Mouse (Mus musculus): Measurements from ENCODE around the gene Olfr763. TPM values are rescaled to one million over a fixed set of nuclear protein-coding genes. Genes with fewer than 3 reads are reported as not detected.
"Not testable (repeated sequence)": the region's sequence is repeated elsewhere in the genome, so short reads cannot be mapped to it uniquely, and the experiment has no call there.

Olfr763 gene
- polyA plus RNA-seq, 1 experiment from 2014 or later = not detected

GRCm38 (mm10) chr10:129014477-129014876 lies 3.9 kb downstream of the Olfr763 start:
- no peaks in the 10 kb centered on the region for H3K27me3 ChIP-seq (replicated peaks; ENCODE audit: control insufficient read depth, insufficient read depth, low read length)
- H3K27ac ChIP-seq (ENCODE audit: low read depth, low read length) = no peak overlapping the region
- ATAC-seq (replicated peaks; ENCODE audit: low FRiP score) (no peak), DNase-seq (ENCODE audit: low spot score) (no peak)
- H3K9ac ChIP-seq (ENCODE audit: low read depth, low read length) = no peak overlapping the region
- H3K4me3 ChIP-seq (ENCODE audit: low read depth, low read length) = no peak overlapping the region
- H3K9me3 ChIP-seq (ENCODE audit: control insufficient read depth, low read length) = no peaks in the 10 kb centered on the region
- no peaks in the 10 kb centered on the region for H3K36me3 ChIP-seq (ENCODE audit: control insufficient read depth, insufficient read depth, low read length)
- H3K4me1 ChIP-seq (replicated peaks; ENCODE audit: control insufficient read depth, insufficient read depth, low read length) = no peaks in the 10 kb centered on the region
- H3K4me2 ChIP-seq = no peak overlapping the region

DNA sequence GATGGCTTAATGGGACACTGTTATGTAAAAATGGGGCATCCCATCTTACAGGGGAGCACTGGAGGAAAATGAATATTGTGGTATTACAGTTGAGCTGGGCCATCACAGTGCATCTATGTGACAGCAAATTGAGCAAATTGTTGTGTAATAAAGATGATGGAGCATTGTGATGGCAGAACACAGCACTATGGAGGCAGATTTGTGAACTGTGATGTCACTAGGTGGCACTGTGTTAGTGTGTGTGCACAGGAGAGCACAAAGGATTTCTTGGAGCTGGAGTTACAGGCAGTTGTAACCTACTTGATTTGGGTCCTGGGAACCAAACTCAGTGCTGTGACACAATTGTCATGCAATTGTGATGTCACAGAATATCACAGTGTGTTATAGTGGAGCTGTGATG lies 12.7 kb downstream of the Olfr763 start:
- Histone ChIP-seq H3K4me2 (no peak overlapping the region), H3K27me3 (replicated peaks; ENCODE audit: control insufficient read depth, insufficient read depth, low read length) (no peaks in the 10 kb centered on the region), H3K4me3 (ENCODE audit: low read depth, low read length) (no peak overlapping the region), H3K27ac (ENCODE audit: low read depth, low read length) (no peak overlapping the region), H3K9me3 (ENCODE audit: control insufficient read depth, low read length) (no peaks in the 10 kb centered on the region), H3K4me1 (replicated peaks; ENCODE audit: control insufficient read depth, insufficient read depth, low read length) (no peaks in the 10 kb centered on the region), H3K9ac (ENCODE audit: low read depth, low read length) (no peak overlapping the region), H3K36me3 (ENCODE audit: control insufficient read depth, insufficient read depth, low read length) (no peaks in the 10 kb centered on the region)
- DNase-seq (ENCODE audit: low spot score) (no peak), ATAC-seq (replicated peaks; ENCODE audit: low FRiP score) (peak; percentile 39; the same call in 1 of the 2 replicates)

DNA sequence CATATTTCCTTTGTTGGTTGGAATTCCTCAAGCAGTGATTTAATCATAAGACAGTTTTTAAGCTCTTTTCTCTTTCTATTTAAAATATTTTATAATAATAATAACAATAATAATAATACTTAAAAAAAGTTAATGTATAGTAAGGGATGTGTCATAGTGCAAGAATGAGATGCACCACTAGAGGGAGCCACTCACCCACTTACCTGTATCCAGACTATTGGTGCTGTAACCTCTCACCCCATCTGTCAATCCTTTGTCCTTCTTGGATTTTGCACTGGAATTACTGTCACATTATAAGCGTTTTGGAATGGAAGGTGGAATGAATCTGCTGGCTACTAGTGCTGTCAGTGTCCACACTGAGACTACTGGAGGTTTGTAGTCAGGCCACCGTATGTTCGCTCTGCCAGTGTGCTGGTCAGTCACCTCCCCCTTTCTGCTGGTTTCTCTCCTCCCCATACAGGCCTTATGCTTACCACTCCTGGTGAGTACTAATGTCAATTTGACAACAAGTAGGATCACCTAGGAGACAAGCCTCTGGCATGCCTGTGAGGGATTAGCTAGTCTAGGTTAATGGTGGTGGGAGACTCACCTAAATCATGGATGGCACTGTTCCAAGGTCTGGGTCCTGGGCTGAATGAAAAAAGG lies 15.5 kb downstream of the Olfr763 start:
- WGBS = 59% methylated on average over 3 of the region's 3 CpGs
- H3K36me3 ChIP-seq (ENCODE audit: control insufficient read depth, insufficient read depth, low read length) = no peaks in the 10 kb centered on the region
- peak; percentile 64; the same call in 1 of the 2 replicates for ATAC-seq (replicated peaks; ENCODE audit: low FRiP score)
- no peak overlapping the region for H3K27ac ChIP-seq (ENCODE audit: low read depth, low read length)
- H3K9ac ChIP-seq (ENCODE audit: low read depth, low read length) = no peak overlapping the region
- no peaks in the 10 kb centered on the region for H3K27me3 ChIP-seq (replicated peaks; ENCODE audit: control insufficient read depth, insufficient read depth, low read length)
- H3K4me2 ChIP-seq = no peak overlapping the region
- no peaks in the 10 kb centered on the region for H3K4me1 ChIP-seq (replicated peaks; ENCODE audit: control insufficient read depth, insufficient read depth, low read length)
- no peak overlapping the region for H3K4me3 ChIP-seq (ENCODE audit: low read depth, low read length)
- no peak for DNase-seq (ENCODE audit: low spot score)
- no peaks in the 10 kb centered on the region for H3K9me3 ChIP-seq (ENCODE audit: control insufficient read depth, low read length)

DNA sequence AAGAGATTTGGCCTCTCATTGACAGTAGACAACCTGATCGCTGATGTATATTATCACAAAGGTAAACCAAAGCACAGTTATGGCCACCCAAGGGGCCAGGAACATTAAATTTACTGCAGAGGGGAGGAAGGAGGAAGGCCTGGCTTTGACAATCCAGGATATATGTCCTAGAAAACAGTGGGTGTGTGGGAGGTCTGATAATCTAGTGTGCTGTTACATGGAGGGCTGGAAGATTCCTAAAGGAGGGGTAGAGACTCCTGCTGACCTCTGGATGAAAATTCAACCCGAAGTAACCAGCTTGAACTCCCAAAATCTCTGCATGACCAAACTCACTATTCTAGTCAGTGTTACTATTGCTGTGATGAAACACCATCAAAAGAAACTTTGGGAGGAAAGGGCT lies 17.8 kb downstream of the Olfr763 start:
- no peaks in the 10 kb centered on the region for H3K4me1 ChIP-seq (replicated peaks; ENCODE audit: control insufficient read depth, insufficient read depth, low read length)
- no peaks in the 10 kb centered on the region for H3K9me3 ChIP-seq (ENCODE audit: control insufficient read depth, low read length)
- H3K27me3 ChIP-seq (replicated peaks; ENCODE audit: control insufficient read depth, insufficient read depth, low read length) = no peaks in the 10 kb centered on the region
- no peak overlapping the region for H3K4me3 ChIP-seq (ENCODE audit: low read depth, low read length)
- H3K9ac ChIP-seq (ENCODE audit: low read depth, low read length) = no peak overlapping the region
- H3K4me2 ChIP-seq = no peak overlapping the region
- WGBS = 82% methylated on average over 2 of the region's 2 CpGs
- no peak for DNase-seq (ENCODE audit: low spot score)
- no peak overlapping the region for H3K27ac ChIP-seq (ENCODE audit: low read depth, low read length)
- H3K36me3 ChIP-seq (ENCODE audit: control insufficient read depth, insufficient read depth, low read length) = no peaks in the 10 kb centered on the region
- ATAC-seq (replicated peaks; ENCODE audit: low FRiP score) = no peak

- no peak for DNase-seq (ENCODE audit: low spot score)
- 61% methylated on average over 3 of the region's 3 CpGs for WGBS
- H3K4me2 ChIP-seq = no peak within 1 kb of the TSS
- H3K36me3 ChIP-seq (ENCODE audit: control insufficient read depth, insufficient read depth, low read length) = no peaks in the 10 kb centered on the region
- H3K4me1 ChIP-seq (replicated peaks; ENCODE audit: control insufficient read depth, insufficient read depth, low read length) = no peaks in the 10 kb centered on the region
- H3K4me3 ChIP-seq (ENCODE audit: low read depth, low read length) = no peak within 1 kb of the TSS
- H3K27ac ChIP-seq (ENCODE audit: low read depth, low read length) = no peak within 1 kb of the TSS
- H3K27me3 ChIP-seq (replicated peaks; ENCODE audit: control insufficient read depth, insufficient read depth, low read length) = no peaks in the 10 kb centered on the region
- no peak within 1 kb of the TSS for H3K9ac ChIP-seq (ENCODE audit: low read depth, low read length)
- no peak for ATAC-seq (replicated peaks; ENCODE audit: low FRiP score)
- H3K9me3 ChIP-seq (ENCODE audit: control insufficient read depth, low read length) = no peaks in the 10 kb centered on the region
Observed at GRCm38 (mm10) chr10:129039796-129040195, 29.2 kb downstream of the Olfr763 start, which contains the start of gene Olfr764-ps1. TSS of gene Olfr764-ps1 (minus strand) at chr10:129039896.

- not testable (repeated sequence) for H3K4me1 ChIP-seq (replicated peaks; ENCODE audit: control insufficient read depth, insufficient read depth, low read length); H3K9ac ChIP-seq (ENCODE audit: low read depth, low read length); H3K36me3 ChIP-seq (ENCODE audit: control insufficient read depth, insufficient read depth, low read length); H3K4me2 ChIP-seq; H3K27ac ChIP-seq (ENCODE audit: low read depth, low read length); H3K4me3 ChIP-seq (ENCODE audit: low read depth, low read length); H3K9me3 ChIP-seq (ENCODE audit: control insufficient read depth, low read length); DNase-seq (ENCODE audit: low spot score); ATAC-seq (replicated peaks; ENCODE audit: low FRiP score); H3K27me3 ChIP-seq (replicated peaks; ENCODE audit: control insufficient read depth, insufficient read depth, low read length)
Observed at GRCm38 (mm10) chr10:129049898-129050297, 39.3 kb downstream of the Olfr763 start, which contains the start of gene Olfr765. TSS of gene Olfr765 (minus strand) at chr10:129049998.

Other genes starting within 250 kb of the Olfr763 start
- gene Mmp19, start 219.9 kb upstream of the Olfr763 start, polyA plus RNA-seq (2014; fragmentation: Nextera tagmentation; extraction: Ambion mirVana) = 9.2 and 10.2 TPM in 2 replicates
- gene Dnajc14, start 206.7 kb upstream of the Olfr763 start, polyA plus RNA-seq (2014; fragmentation: Nextera tagmentation; extraction: Ambion mirVana) = 32.5 and 34.1 TPM in 2 replicates
- 8.1 and 8.8 TPM in 2 replicates for gene Tmem198b, start 206.4 kb upstream of the Olfr763 start, polyA plus RNA-seq (2014; fragmentation: Nextera tagmentation; extraction: Ambion mirVana)
- gene Sarnp, start 193.5 kb upstream of the Olfr763 start, polyA plus RNA-seq (2014; fragmentation: Nextera tagmentation; extraction: Ambion mirVana) = 229 and 250 TPM in 2 replicates
- gene Ormdl2, start 189.1 kb upstream of the Olfr763 start, polyA plus RNA-seq (2014; fragmentation: Nextera tagmentation; extraction: Ambion mirVana) = 114 and 116 TPM in 2 replicates
- 3.3 and 3.5 TPM in 2 replicates for gene Gdf11, start 119.1 kb upstream of the Olfr763 start, polyA plus RNA-seq (2014; fragmentation: Nextera tagmentation; extraction: Ambion mirVana)
- gene Cd63, start 109.8 kb upstream of the Olfr763 start, polyA plus RNA-seq (2014; fragmentation: Nextera tagmentation; extraction: Ambion mirVana) = 193 and 198 TPM in 2 replicates
- gene Rdh5, start 87.9 kb upstream of the Olfr763 start, polyA plus RNA-seq (2014; fragmentation: Nextera tagmentation; extraction: Ambion mirVana) = 11.1 and 13.1 TPM in 2 replicates
- gene Bloc1s1, start 86.8 kb upstream of the Olfr763 start, polyA plus RNA-seq (2014; fragmentation: Nextera tagmentation; extraction: Ambion mirVana) = 128 and 140 TPM in 2 replicates
- 0.14 and 0.21 TPM in 2 replicates for gene Itga7, start 77.0 kb upstream of the Olfr763 start, polyA plus RNA-seq (2014; fragmentation: Nextera tagmentation; extraction: Ambion mirVana)
- gene Mettl7b, start 49.8 kb upstream of the Olfr763 start, polyA plus RNA-seq (2014; fragmentation: Nextera tagmentation; extraction: Ambion mirVana) = not detected in 2 replicates
- not detected in 2 replicates for gene Olfr9, start 21.4 kb upstream of the Olfr763 start, polyA plus RNA-seq (2014; fragmentation: Nextera tagmentation; extraction: Ambion mirVana)
- gene Olfr764-ps1, start 29.1 kb downstream of the Olfr763 start, polyA plus RNA-seq (2014; fragmentation: Nextera tagmentation; extraction: Ambion mirVana) = not detected in 2 replicates
- not detected in 2 replicates for gene Olfr765, start 39.2 kb downstream of the Olfr763 start, polyA plus RNA-seq (2014; fragmentation: Nextera tagmentation; extraction: Ambion mirVana)
- gene Olfr766-ps1, start 58.2 kb downstream of the Olfr763 start, polyA plus RNA-seq (2014; fragmentation: Nextera tagmentation; extraction: Ambion mirVana) = not detected in 2 replicates
- gene Olfr767, start 72.1 kb downstream of the Olfr763 start, polyA plus RNA-seq (2014; fragmentation: Nextera tagmentation; extraction: Ambion mirVana) = not detected in 2 replicates
- not detected in 2 replicates for gene Olfr768, start 88.6 kb downstream of the Olfr763 start, polyA plus RNA-seq (2014; fragmentation: Nextera tagmentation; extraction: Ambion mirVana)
- gene Olfr769, start 107.1 kb downstream of the Olfr763 start, polyA plus RNA-seq (2014; fragmentation: Nextera tagmentation; extraction: Ambion mirVana) = not detected in 2 replicates
- gene Olfr770, start 128.2 kb downstream of the Olfr763 start, polyA plus RNA-seq (2014; fragmentation: Nextera tagmentation; extraction: Ambion mirVana) = not detected in 2 replicates
- not detected in 2 replicates for gene Olfr771, start 154.0 kb downstream of the Olfr763 start, polyA plus RNA-seq (2014; fragmentation: Nextera tagmentation; extraction: Ambion mirVana)
- not detected in 2 replicates for gene Olfr772, start 167.1 kb downstream of the Olfr763 start, polyA plus RNA-seq (2014; fragmentation: Nextera tagmentation; extraction: Ambion mirVana)
- not detected in 2 replicates for gene Olfr773, start 176.6 kb downstream of the Olfr763 start, polyA plus RNA-seq (2014; fragmentation: Nextera tagmentation; extraction: Ambion mirVana)
- gene Olfr774, start 225.4 kb downstream of the Olfr763 start, polyA plus RNA-seq (2014; fragmentation: Nextera tagmentation; extraction: Ambion mirVana) = not detected in 2 replicates
- gene Olfr775, start 237.6 kb downstream of the Olfr763 start, polyA plus RNA-seq (2014; fragmentation: Nextera tagmentation; extraction: Ambion mirVana) = not detected in 2 replicates
- not detected in 2 replicates for gene Olfr776, start 248.3 kb downstream of the Olfr763 start, polyA plus RNA-seq (2014; fragmentation: Nextera tagmentation; extraction: Ambion mirVana)